Mouse (Mus musculus) neural tube, embryonic 13.5 days (tissue): ENCODE data around the gene Cdhr2. TPM values are rescaled to one million over a fixed set of nuclear protein-coding genes. Genes with fewer than 3 reads are reported as not detected.

Experiments used
- ATAC-seq: fragments of 200-750 bp; cut with Nextera tagmentation; 2 replicates; pipeline ENCODE4 v1.8.0; 2017; ENCODE audit warnings: low read depth, mild to moderate bottlenecking, moderate TSS enrichment, moderate library complexity
- H3K27ac ChIP-seq: fragments of 300-500 bp; sonication (generic); replicated peaks from 2 replicates; pipeline ENCODE4 v1.5.1; 2015; ENCODE audit warnings: moderate library complexity, mild to moderate bottlenecking, inconsistent platforms
- H3K27me3 ChIP-seq: fragments of 300-500 bp; sonication (generic); 2 replicates; pipeline ENCODE4 v1.6.1; 2015; ENCODE audit warnings: mild to moderate bottlenecking, inconsistent platforms
- H3K36me3 ChIP-seq: fragments of 300-500 bp; sonication (generic); 2 replicates; pipeline ENCODE4 v1.6.1; 2015; ENCODE audit warnings: mild to moderate bottlenecking, inconsistent platforms
- H3K4me1 ChIP-seq: fragments of 300-500 bp; sonication (generic); replicated peaks from 2 replicates; pipeline ENCODE4 v1.6.1; 2015; ENCODE audit warnings: inconsistent platforms
- H3K4me2 ChIP-seq: fragments of 300-500 bp; sonication (generic); 2 replicates; pipeline ENCODE4 v1.6.1; 2015; ENCODE audit warnings: inconsistent platforms, mild to moderate bottlenecking, moderate library complexity
- H3K4me3 ChIP-seq: fragments of 300-500 bp; sonication (generic); 2 replicates; pipeline ENCODE4 v1.5.1; 2015; ENCODE audit warnings: mild to moderate bottlenecking, inconsistent platforms
- H3K9ac ChIP-seq: fragments of 300-500 bp; sonication (generic); 2 replicates; pipeline ENCODE4 v1.6.1; 2015; ENCODE audit warnings: moderate library complexity, mild to moderate bottlenecking, inconsistent platforms
- H3K9me3 ChIP-seq: fragments of 300-500 bp; sonication (generic); 2 replicates; pipeline ENCODE4 v1.6.1; 2016; ENCODE audit warnings: inconsistent platforms
- whole genome bisulfite sequencing: fragments of 180-500 bp; shearing (Covaris S2); methylation state at CpG from one replicate; pipeline ENCODE4 v1.1.7; 2015; 5-methylcytosine and 5-hydroxymethylcytosine counted together
- polyA plus RNA-seq: library from polyadenylated mRNA; unstranded; fragments of >200 nt; fragmentation: Nextera tagmentation; extraction: Ambion mirVana; gene quantifications from 2 replicates; pipeline ENCODE4 v1.2.1, GENCODE M21; 2015

Gene Cdhr2
- polyA plus RNA-seq, 1 experiment from 2014 or later, result 0.06 TPM

DNA sequence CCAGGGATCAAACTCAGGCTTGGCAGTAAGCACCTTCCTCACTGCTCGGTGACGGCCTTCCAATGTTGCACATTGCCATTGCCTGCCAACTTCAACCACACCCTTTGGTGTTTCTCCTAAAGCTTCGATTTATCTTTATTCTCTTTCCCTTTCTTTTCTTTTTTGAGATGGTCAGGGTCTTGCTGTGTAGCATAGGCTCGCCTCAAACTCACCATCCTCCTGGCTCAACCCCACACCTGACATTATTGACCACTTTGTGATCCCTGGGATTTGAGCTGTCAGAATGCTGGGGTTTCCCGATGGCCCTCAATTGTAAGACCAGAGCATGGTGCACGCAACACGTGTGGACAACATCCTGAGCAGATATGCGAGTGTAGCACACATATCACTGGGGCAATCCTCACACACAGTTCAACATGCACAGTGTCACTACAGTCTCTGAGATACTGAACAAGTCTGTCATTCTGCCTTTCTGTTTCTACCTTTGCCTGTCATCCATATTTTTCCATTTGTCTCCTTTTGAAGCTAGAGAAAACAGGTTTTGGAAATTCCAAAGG lies 55.0 kb downstream of the Cdhr2 start:
- no peak overlapping the region for H3K4me3 ChIP-seq
- H3K27ac ChIP-seq, result peak overlapping the region; percentile 80; the same call in 1 of the 2 replicates
- no peaks in the 10 kb centered on the region for H3K36me3 ChIP-seq
- ATAC-seq, result no peak
- 89% methylated on average over 8 of the region's 8 CpGs for WGBS
- no peak overlapping the region for H3K9ac ChIP-seq
- H3K9me3 ChIP-seq, result no peaks in the 10 kb centered on the region
- H3K27me3 ChIP-seq, result peaks cover 29% of the 10 kb centered on the region
- H3K4me2 ChIP-seq, result no peak overlapping the region
- H3K4me1 ChIP-seq, result peaks cover 72% of the 10 kb centered on the region

DNA sequence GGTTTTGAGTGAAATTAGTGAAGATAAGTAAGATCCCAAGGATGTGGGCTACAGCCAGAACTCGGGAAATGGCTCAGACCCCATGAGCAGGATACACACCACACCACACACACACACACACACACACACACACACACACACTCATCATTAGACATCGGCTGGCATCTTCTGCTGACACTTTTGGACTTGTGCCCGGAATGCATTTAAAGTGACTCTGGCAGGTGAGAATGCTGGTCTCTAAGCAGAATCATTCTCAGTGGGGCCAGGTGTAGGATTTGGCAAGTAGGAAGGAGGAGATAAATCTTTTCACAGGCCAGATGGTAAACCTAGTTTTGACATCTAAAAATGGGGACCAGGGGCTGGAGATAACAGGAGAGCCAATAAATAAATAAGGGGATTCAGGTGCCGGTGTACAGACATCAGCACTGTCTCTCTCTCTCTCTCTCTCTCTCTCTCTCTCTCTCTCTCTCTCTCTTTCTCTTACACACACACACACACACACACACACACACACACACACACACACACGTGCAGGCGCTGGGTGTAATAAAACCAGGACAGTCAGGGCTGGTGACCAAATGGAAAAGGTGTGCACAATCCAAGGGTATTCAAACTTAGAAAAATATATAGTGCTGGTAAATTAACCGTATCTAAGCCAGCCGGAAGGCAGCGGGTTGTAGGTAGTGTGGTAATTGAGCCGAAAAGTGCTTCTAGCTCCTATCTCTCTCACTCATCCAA lies 56.0 kb downstream of the Cdhr2 start:
- Histone ChIP-seq H3K9me3 (no peaks in the 10 kb centered on the region), H3K4me2 (peak overlapping the region; percentile 84), H3K9ac (peak overlapping the region; percentile 71), H3K4me3 (peak overlapping the region; percentile 43), H3K27ac (peak overlapping the region; percentile 94), H3K27me3 (peaks cover 27% of the 10 kb centered on the region), H3K4me1 (peaks cover 72% of the 10 kb centered on the region), H3K36me3 (no peaks in the 10 kb centered on the region)
- ATAC-seq, result peak; percentile 4
- 38% methylated on average over 10 of the region's 10 CpGs for WGBS

DNA sequence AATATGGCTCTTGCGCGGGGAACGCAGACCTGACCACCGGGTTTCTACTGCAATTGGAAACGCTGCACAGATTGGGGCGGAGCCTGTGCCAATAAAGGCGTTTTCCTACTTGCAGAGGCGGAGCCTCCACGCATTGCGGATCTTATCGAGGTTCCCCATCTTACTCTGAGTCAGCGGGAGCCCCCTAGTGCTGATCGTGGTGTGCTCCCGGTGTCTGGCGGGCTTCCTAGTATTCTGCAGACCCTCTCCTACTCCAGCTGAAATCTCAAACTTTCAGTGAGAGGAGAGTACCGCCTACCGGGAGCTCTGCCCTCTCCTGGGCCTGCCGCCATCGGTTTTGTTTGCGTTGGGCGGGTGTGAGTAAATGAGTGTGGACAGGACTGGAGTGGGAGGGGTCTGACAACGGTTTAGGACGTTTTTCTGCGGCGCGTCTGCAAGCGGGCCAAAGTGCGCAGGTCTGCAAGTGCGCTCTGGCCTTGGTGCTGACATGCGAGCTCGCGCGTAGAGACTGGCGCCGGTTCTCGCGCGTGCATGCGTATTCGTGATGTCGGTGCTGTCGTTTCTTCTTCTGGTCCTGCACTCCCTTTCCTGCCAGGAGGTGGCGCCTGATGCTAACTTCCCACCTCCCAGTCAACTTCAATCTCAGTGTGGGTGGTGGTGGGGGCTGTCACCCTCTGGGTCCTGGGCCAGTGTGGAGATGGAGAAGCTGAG lies 56.9 kb downstream of the Cdhr2 start:
- under 1% methylated on average over 43 of the region's 43 CpGs for WGBS
- Histone ChIP-seq H3K27me3 (peaks cover 29% of the 10 kb centered on the region), H3K9me3 (no peaks in the 10 kb centered on the region), H3K4me2 (peak overlapping the region; percentile 84), H3K4me1 (peaks cover 68% of the 10 kb centered on the region), H3K4me3 (peak overlapping the region; percentile 43), H3K27ac (peak overlapping the region; percentile 94), H3K36me3 (no peaks in the 10 kb centered on the region), H3K9ac (peak overlapping the region; percentile 71)
- peak; percentile 82 for ATAC-seq

DNA sequence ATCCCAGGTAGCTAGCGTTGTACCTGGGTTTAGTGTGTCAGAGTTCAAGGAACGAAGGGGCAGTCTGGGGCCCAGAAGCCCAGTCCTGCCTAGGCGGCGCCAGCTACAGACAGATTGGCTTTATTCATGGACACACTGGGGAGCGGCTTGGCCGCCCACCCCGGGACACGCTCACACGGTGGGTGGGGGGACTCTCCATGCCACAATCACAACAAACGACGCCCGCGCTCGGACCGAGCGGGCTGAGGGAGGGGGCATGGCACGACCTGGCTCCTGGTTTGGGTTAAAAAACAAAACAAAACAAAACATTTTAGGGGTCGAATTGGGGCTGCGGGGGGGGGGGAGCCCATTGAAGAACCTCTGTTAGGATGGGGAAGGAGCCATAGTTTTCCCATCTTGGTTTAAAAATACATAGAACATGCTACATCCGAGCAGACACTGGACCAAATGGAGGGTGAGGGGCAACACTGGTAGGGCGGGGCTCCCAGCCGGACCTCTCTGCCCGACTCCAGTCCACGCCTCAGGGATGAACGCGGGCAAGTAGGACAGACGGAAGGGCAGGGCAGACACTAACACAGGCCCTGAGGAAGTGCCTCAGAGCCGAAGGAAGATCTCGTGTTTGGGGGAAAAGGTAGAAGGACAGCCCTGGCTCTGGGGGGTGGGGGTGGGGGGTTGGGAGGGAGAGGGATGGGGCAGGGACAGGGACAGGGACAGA lies 57.7 kb downstream of the Cdhr2 start:
- peaks cover 64% of the 10 kb centered on the region for H3K4me1 ChIP-seq
- peak overlapping the region; percentile 94 for H3K27ac ChIP-seq

DNA sequence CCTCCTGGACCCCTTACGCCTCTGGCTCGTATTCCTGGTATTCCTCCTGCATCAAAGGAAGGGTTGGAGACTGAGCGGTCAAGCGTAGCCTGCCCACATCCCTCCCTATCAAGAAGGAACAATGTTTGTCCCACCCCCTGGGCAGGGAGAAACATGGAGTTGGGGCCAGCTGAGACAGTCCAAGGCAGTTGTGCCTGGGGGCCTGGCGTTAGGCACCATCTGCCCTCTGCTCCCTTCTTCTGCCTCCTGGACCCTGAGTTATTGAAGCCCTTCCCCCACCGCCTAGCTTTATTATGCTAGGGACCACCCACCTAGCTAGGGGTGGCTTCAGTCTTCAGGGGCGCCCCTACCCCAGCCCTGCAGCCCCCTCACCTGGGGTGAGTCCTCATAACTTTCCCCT lies 58.2 kb downstream of the Cdhr2 start:
- no peak for ATAC-seq
- Histone ChIP-seq H3K4me2 (peak overlapping the region; percentile 84), H3K27ac (peak overlapping the region; percentile 94; the same call in 1 of the 2 replicates), H3K9me3 (no peaks in the 10 kb centered on the region), H3K27me3 (peaks cover 39% of the 10 kb centered on the region), H3K4me1 (peaks cover 60% of the 10 kb centered on the region), H3K36me3 (no peaks in the 10 kb centered on the region), H3K9ac (peak overlapping the region; percentile 71), H3K4me3 (peak overlapping the region; percentile 43)
- 6% methylated on average over 7 of the region's 7 CpGs for WGBS

More for the DNA sequence above, 57.7 kb downstream of the Cdhr2 start:
- H3K27me3 ChIP-seq, result peaks cover 33% of the 10 kb centered on the region
- peak; percentile 17 for ATAC-seq
- H3K4me3 ChIP-seq, result peak overlapping the region; percentile 43
- H3K4me2 ChIP-seq, result peak overlapping the region; percentile 84
- 1% methylated on average over 29 of the region's 29 CpGs for WGBS
- H3K9ac ChIP-seq, result peak overlapping the region; percentile 71
- H3K36me3 ChIP-seq, result no peaks in the 10 kb centered on the region
- no peaks in the 10 kb centered on the region for H3K9me3 ChIP-seq

GRCm38 (mm10) chr13:54760164-54760795 lies 59.0 kb downstream of the Cdhr2 start:
- no peaks in the 10 kb centered on the region for H3K36me3 ChIP-seq
- no peak overlapping the region for H3K27ac ChIP-seq
- no peaks in the 10 kb centered on the region for H3K9me3 ChIP-seq
- WGBS, result 63% methylated on average over 8 of the region's 8 CpGs
- no peak for ATAC-seq
- H3K4me1 ChIP-seq, result peaks cover 57% of the 10 kb centered on the region
- H3K4me2 ChIP-seq, result no peak overlapping the region
- H3K4me3 ChIP-seq, result no peak overlapping the region
- H3K9ac ChIP-seq, result no peak overlapping the region
- peaks cover 47% of the 10 kb centered on the region for H3K27me3 ChIP-seq

DNA sequence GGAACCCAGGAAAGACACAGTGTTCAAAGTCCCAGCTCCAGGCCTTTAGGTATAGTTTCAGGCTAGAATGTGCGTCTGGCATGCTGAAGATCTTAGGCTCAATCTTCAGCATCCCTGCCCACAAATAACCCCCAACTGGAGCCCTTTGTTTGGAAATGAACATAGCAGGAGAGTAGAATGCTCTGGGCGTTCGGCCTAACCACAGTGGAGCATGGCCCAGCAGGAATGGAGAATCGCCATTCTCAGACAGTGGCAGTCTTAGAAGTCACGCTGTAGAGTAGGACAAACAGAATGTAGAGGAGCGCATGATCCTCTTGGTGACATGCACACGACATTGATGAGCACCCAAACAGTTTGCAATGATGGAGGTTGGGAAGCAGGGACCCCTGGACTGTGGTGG lies 59.6 kb downstream of the Cdhr2 start:
- Histone ChIP-seq H3K4me2 (no peak overlapping the region), H3K36me3 (no peaks in the 10 kb centered on the region), H3K9me3 (no peaks in the 10 kb centered on the region), H3K4me1 (peaks cover 57% of the 10 kb centered on the region), H3K27me3 (peaks cover 53% of the 10 kb centered on the region), H3K4me3 (no peak overlapping the region), H3K27ac (no peak overlapping the region), H3K9ac (no peak overlapping the region)
- ATAC-seq, result no peak
- 73% methylated on average over 7 of the region's 7 CpGs for WGBS

GRCm38 (mm10) chr13:54765281-54766191 lies 64.3 kb downstream of the Cdhr2 start:
- H3K4me2 ChIP-seq, result peak overlapping the region; percentile 70
- H3K4me1 ChIP-seq, result peaks cover 22% of the 10 kb centered on the region
- H3K36me3 ChIP-seq, result no peaks in the 10 kb centered on the region
- H3K27me3 ChIP-seq, result peaks cover 65% of the 10 kb centered on the region
- H3K27ac ChIP-seq, result peak overlapping the region; percentile 47; the same call in 1 of the 2 replicates
- H3K9ac ChIP-seq, result peak overlapping the region; percentile 68
- 5% methylated on average over 44 of the region's 44 CpGs for WGBS
- H3K4me3 ChIP-seq, result peak overlapping the region; percentile 47
- H3K9me3 ChIP-seq, result no peaks in the 10 kb centered on the region
- peak; percentile 58 for ATAC-seq

GRCm38 (mm10) chr13:54766192-54766768 lies 65.0 kb downstream of the Cdhr2 start, which contains the start of gene Sncb:
Gene Sncb, minus strand, starts transcription at chr13:54766595.
- peak within 1 kb of the TSS; percentile 47; the same call in 1 of the 2 replicates for H3K27ac ChIP-seq
- H3K4me2 ChIP-seq, result peak within 1 kb of the TSS; percentile 70
- peaks cover 22% of the 10 kb centered on the region for H3K4me1 ChIP-seq
- WGBS, result under 1% methylated on average over 35 of the region's 35 CpGs
- H3K9ac ChIP-seq, result peak within 1 kb of the TSS; percentile 68
- H3K27me3 ChIP-seq, result peaks cover 62% of the 10 kb centered on the region
- H3K9me3 ChIP-seq, result no peaks in the 10 kb centered on the region
- H3K36me3 ChIP-seq, result no peaks in the 10 kb centered on the region
- peak within 1 kb of the TSS; percentile 47 for H3K4me3 ChIP-seq
- peak; percentile 87 for ATAC-seq

DNA sequence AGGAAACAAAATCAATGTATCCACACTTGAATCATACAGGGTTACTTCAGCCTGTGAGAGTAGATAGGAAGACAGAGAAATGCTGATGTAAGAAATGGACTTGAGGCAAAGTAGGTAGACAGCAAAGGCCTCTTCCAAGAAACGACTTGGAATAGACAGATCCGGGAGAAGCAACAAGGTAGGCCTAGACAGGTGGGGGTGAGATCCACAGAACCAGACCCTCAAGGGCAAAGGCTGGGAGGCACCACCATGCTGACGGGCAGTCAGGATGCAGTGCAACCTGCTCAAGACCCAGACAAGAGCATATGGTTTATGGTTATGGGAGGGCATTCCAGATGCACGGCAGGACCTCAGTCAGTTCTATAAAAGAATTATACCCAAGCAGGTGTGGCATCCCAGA lies 65.8 kb downstream of the Cdhr2 start:
- Histone ChIP-seq H3K4me2 (peak overlapping the region; percentile 70; the same call in 1 of the 2 replicates), H3K9ac (no peak overlapping the region), H3K4me1 (peaks cover 22% of the 10 kb centered on the region), H3K9me3 (no peaks in the 10 kb centered on the region), H3K36me3 (no peaks in the 10 kb centered on the region), H3K4me3 (no peak overlapping the region), H3K27me3 (peaks cover 56% of the 10 kb centered on the region), H3K27ac (no peak overlapping the region)
- ATAC-seq, result no peak
- WGBS, result 72% methylated on average over 4 of the region's 4 CpGs
